Mouse (Mus musculus) lung, postnatal 0 days (tissue): ENCODE results near the gene Syt14.

Experiments
- CTCF ChIP-seq: IDR thresholded peaks from 2 replicates; pipeline ENCODE4 v1.5.1; 2016; ENCODE audit warnings: antibody characterized with exemption, mild to moderate bottlenecking
- EP300 ChIP-seq: IDR thresholded peaks from 2 replicates; pipeline ENCODE4 v1.6.1; 2016; ENCODE audit warnings: antibody characterized with exemption, mild to moderate bottlenecking, control low read depth

- no peak for TF ChIP-seq CTCF
- no peak for TF ChIP-seq EP300
These were observed 178.0 kb downstream of the Syt14 start for GRCm38 (mm10) chr1:192857582-192857981.
